Mouse (Mus musculus) CD4-positive, CD25-positive, alpha-beta regulatory T cell, adult 4 months (primary cell): ENCODE data around the gene Ppm1d. TPM values are rescaled to one million over a fixed set of nuclear protein-coding genes. Genes with fewer than 3 reads are reported as not detected.
A peak's percentile ranks its signal among the peaks of the same experiment; 100 is the strongest.

ENCODE experiments used
- ATAC-seq: one replicate; pipeline ENCODE4 v1.8.0; 2017
- polyA plus RNA-seq, 2 experiments: library from polyadenylated mRNA; unstranded; fragments of 100-300 nt; shearing (Covaris generic); gene quantifications; one replicate each; pipeline ENCODE4 v1.2.1; 2017

Gene Ppm1d
- polyA plus RNA-seq, 2 experiments from 2014 or later = 3.0 to 5.2 TPM

DNA sequence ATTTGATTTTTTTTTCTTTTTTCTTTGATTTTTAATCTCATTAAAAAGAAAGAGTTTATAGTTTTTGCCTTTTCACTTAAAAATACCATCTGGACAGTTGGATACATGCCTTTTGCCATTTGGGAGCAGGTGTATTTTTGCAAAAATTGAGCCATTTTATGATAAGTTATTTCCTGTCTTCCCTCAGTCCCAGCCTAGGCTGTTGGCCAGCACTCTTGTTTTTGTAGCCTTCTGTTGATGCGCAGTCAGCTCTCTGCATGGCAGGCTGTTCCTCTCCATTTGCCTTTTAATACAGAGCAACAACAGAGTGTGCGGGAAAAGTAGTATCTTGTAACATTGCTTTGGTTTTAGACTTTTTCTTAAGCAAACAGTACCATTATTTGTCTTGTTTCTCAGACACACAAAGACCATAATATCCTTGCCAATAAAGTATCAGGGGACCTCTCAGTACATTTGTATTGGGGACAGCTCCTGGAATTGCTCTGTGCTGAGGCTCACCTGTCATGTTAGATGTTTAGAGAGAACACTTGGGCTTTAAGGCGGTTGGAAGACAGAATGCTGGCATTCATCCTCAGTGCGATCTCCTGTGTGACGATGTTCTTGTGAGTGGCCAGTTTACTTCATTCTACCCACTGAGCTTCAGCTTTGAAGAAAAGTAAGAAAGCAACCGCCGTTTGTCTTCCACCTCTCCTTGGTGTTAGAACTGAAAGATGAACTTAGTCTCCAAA, 18.3 kb downstream of the Ppm1d start:
- ATAC-seq = no peak

DNA sequence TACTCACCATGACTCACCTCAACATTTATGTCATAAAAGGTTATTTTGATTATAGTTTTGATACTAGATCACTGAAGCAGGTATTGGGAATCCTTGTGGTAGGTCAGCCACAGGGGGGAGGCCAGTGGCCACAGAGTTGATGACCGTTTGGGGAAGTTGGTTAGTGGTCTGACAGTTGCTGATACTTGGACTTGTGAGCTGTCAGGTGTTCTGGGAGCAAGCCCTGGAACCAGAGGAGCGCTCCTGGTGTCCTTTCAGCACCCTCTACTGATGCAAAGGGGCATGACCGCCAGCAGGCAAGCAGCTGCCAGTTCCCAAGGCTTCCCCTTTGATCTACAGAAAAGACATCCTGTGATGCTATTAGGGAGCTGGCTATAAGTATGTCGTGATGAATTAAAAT, 23.7 kb downstream of the Ppm1d start:
- no peak for ATAC-seq

DNA sequence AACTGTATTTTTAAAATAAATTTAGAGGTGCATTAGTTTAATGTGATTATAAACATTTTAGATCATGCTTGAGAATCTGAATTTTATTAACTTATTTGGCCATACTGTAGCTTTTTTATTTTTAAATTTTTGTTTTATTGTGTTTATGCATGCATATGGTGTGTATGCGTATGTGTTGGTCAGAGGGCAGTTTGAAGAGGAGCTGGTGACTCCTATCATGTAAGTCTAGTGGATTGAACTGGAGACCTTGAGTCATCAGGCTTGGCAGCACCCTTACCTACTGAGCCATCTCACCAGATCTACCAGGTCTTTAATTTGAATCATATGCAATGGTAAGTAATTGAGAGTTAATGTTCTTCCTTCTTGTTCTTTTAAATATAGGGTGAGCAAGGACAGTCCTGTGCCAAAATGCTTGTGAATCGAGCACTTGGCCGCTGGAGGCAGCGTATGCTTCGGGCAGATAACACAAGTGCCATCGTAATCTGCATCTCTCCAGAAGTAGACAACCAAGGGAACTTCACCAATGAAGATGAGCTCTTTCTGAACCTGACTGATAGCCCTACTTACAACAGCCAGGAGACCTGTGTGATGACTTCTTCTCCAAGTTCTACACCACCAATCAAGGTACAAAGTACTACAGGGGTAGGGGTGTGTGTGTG, 28.3 kb downstream of the Ppm1d start:
- ATAC-seq = no peak

DNA sequence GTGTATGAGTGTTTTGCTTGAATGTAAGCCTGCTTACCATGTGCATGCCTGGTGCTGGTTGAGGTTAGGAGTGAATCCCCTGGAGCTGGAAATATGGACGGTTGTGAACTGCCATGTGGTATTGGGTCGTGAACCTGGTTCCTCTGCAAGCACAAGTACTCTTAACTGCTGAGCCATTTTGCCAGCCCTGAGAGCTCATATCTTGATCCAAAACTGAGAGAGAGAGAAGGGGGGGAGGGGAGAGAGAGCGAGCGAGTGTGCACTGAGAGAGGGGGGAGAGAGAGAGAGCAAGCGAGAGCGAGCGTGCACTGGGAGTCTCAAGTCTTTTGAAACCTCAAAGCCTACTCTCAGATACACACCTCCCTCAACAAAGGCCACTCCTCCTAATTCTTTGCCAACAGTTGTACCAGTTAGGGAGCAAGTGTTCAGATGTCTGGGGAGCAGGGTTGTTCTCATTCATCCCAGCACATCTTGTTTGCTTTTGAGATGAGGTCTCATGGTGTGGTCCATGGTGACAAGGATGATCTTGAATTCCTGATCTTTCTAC, 29.1 kb downstream of the Ppm1d start:
- ATAC-seq = no peak

DNA sequence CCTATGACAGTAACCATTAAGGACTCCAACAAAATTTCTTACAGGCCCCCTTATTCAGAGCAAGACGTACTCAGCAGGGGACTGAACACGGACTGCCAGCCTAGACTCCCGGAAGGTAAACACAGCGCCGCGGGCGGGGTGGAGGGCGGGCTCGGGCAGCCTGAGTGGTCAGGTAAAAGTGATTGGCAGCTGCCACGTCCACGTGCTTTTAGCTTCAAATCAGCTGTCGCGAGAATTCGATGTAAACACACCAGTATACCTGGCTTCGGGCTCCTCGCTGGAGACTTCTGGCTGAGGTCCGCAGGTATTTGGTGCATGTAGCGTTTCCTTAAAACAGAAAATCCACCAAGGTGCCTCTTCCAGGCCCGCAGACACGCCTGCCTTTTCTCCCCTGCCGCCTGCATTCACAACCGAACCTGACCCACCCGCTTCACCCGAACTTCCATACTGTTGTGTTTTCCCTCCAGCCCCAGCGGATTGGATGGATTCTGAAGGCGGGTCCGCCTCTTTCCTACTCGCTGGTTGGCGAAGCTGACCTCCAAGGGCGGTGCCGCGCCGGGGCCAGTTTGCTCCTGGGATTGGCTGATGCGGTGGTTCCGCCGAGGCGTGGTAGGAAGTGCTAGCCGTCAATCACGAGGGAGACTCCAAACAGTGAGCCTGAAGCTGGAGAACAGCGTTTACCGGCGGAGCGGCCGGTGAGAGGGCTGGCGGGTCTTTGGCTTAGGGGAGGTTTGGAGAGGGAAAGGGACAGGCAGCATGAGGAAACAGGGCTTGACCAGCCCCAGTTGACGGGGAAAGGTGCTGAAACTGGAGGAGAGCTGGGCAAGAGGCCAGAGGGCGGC, 41.7 kb downstream of the Ppm1d start, which contains the start of gene Bcas3:
Gene Bcas3 (plus strand): TSS at position 629 of the 842 bp plus-strand sequence.
- ATAC-seq = peak; percentile 95

DNA sequence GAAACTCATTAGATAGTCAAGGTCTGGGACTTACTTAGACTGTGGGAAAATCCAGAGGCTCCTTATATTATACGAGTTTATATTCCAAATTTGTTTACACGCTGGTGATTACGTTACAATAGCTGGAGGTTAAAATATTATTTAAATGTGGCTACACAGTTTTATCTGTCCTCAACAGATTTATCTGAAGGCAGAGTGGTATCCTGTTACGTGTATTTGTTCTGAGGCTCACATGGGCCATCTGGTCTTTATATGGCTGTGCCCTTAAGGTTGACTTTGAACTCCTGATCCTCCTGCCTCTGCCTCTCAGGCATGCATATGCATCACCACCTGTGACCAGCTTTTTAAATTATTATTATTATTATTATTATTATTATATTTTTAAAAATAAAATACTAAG, 42.8 kb downstream of the Ppm1d start:
- ATAC-seq = no peak

DNA sequence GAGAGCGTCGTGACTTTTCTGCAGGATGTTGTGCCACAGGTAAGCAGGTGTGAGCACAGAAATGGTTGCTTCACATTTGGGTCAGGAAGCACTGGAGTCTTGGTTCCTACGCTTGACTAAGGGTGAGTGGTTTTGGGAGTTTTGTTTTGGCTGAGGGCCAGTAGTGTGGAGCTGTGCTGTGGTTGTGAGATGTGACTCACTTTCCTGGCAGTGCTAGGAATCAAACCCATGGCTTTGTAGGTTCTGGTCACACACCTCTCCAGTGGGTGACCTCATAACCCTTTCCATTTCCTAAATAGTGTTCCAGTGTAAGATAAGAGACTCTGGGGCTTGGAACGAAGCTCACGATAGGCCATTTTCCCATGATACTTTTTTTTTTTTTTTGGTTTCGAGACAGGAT, 48.6 kb downstream of the Ppm1d start:
- no peak for ATAC-seq

DNA sequence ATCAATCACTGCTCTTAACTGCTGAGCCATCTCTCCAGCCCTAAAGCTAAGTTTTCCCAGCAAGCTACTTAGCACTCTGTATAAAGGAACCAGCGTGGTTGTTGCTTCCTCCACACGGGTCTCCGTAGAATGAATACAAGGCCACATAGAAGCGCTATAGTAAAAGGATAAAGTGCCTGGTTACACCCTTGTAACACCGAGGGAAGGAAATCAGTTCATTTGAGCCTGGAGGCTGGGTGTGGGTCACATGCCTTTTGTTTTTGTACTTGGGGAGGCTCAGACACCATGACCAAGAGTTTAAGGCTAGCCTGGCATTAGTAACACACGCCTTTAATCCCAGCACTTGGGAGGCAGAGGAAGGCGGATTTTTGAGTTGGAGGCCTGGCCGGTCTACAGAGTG, 50.6 kb downstream of the Ppm1d start:
- no peak for ATAC-seq

DNA sequence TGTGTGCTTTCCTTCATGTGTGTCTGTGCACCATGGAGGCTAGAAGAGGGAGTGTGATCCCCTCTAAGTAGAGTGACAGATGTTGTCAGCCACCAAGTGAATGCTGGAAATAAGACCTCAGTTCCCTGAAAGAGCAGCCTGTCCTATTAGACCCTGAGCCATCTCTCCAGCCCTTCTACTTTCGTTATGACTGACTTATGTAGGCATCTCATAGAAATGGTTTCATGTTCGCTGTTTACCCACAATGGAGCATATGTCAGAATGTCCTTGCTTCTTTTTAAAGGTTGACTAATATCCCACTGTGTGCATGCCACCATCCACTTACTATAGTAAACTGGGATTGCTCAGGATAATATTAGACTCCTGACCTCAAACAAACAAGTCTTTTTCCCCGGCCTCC, 55.1 kb downstream of the Ppm1d start:
- ATAC-seq = no peak

DNA sequence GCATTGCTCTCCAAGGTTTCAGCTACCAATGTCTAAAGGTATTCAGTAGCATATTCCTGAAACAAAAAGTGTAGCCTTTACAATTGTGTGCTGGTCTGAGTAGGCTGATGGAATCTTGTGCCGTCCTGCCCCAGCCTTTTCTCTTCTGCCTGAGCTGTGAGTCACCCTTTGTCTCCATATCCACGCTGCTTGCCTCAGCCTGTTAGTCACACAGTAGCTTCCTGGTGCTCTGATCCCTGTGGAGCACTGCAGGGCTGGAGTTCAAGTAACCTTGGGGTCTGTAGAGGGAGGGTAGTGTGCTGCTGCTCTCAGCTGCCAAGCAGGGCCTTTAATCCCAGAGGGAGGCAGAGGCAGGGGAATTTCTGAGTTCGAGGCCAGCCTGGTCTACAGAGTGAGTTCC, 56.8 kb downstream of the Ppm1d start:
- ATAC-seq = no peak

DNA sequence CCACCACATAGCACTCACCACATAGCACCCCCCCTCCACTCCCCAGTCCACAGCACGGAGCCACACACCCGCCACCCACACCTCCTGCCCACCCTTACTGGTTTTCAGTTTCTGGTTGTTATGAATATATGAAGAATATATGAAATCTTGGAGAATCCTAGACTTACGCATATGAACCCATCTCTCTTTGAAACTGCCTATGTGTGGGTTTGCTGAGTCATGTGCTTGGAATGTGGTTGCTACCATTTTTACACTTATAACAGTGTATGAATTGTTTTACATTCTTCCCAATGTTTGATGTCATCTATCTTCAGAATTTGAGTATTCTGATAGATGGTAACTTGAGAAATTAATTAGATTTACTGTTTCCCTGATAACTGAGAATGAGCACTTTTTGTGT, 68.0 kb downstream of the Ppm1d start:
- ATAC-seq = no peak

DNA sequence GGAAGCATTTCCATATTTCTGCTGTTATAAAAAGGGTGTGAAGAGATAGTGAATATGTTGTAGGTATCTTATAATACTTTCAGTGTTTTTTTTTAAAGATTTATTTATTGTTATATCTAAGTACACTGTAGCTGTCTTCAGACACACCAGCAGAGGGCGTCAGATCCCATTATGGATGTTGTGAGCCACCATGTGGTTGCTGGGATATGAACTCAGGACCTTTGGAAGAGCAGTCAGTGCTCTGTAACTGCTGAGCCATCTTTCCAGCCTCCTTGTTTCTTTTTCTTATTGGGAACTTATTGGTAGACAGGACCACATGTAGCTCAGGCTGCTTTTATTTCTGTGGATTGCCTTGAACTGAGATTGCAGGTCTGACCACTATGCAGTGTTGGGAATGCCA, 69.0 kb downstream of the Ppm1d start:
- no peak for ATAC-seq

DNA sequence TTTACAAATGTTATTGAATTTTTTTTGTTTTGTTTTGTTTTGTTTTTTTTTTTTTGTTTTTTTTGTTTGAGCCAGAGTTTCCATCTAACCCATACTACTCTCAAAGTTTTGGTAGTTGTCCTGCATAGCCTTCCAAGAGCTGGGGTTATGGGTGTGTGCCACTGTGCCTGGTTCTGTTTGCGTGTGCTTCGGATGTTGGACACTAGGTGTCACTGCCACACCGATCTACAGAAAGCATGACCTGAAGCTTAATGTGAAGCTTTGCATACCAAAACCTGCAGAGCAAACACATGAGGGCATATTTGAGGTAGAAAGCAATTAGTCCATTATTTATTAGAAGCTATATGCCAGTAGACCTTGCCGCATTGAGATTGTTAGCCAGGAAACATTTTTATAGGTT, 71.0 kb downstream of the Ppm1d start:
- ATAC-seq = peak; percentile 53

DNA sequence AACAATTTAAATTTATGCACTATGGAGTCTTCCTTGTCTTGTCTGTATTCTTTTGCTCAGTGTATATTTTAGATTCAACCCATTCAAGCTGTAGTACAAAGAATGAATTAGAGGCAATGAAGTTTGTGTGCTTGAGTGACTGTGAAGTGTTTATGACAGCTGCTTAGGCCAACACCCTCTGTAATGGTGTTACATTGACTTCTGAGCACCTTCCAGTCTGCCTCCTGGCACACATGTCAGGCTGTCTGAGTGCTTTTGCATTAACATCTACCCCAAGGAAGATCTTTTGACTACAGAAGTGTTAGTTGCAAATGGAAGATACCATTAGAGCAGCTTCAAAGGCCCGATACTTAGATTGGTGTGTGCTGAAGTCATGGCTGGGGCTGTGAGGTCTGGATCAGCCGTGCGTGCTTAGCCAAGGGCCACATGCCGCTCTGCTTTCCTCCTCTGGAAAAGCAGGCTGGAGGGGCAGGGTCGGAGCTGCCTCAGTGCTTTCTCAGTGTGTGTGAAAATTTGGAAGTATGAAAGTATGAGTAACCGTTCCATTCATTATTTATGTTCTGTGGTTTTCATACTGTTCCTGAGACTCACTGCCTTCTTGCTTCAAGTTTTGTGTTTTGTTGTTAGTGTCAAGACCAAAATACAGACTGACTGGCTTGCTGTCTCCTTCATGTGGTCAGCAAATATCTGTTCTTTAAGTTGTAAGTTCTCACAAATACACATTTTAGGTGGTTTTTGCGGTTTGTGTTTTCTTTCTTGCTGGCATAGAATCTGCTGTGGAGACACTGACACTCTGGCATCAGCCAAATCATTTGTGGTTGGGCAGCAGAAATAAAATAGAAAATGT, 73.2 kb downstream of the Ppm1d start:
- no peak for ATAC-seq

DNA sequence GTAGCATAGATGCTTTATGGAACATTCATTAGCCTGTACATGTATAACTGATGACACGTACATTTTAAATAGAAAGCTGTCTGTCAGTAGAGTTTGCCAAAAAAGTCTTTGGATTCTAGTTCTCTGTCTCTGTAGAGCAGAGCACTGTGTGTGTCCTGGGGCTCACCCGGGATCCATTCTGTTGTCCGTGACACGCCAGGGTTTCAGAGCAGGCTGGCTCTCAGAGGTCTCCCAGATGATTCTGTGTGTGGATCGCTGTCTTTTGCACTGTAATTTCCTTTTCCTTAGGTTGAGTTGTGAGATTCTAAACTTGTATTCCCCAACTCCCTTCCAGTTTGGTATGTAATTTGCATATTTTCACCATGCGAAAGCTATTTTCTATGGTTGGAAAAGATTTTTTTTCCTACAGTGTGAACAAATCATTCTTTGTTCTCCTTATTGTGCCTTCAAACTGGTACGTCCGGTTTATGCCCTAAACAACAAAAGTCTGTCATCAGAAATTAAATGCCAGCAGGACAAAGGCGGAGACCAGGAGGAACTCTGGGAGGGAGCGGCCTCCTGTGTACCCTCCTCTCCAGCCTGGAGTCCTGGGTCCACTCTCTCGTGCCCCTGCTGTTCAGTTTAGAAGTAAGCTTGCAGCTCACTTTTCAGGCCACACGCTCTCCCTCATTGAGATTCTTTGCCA, 81.3 kb downstream of the Ppm1d start:
- ATAC-seq = no peak

DNA sequence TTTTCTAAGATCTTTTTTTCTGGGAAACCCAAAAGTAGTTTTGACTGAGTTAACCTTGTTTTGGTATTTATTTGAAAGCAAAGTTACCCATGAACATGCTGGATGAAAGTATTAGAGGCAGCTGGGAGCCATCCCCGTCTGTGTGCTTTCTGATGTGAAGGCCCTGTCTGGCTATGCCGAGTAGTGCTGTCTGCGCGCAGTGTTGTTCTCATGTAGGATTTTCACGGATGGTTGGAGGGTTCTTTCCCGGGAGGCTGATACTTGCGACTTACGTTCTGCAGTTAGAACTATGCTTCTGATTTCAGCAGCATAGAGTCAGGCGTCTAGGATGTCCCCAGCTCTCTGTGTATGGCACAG, 81.8 kb downstream of the Ppm1d start:
- ATAC-seq = no peak

DNA sequence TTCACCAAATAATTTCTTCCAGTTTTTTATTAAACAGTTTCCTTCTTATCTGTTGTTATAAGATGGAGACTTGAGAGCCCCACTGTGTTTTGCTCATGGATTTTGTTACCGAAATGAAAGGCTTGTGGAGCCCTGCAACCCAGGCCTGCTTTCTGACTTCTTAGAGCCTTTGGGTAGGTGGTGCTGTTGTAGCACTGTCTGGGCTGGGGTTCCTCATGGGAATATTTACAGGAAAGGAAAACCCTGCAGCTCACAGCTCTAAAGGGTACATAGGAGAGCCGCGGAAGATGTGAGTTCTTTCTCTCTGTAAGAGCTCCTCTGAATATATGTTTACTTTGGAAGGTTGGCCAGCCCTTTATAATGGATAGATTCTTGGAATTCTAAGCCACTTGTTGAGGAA, 82.9 kb downstream of the Ppm1d start:
- ATAC-seq = no peak

DNA sequence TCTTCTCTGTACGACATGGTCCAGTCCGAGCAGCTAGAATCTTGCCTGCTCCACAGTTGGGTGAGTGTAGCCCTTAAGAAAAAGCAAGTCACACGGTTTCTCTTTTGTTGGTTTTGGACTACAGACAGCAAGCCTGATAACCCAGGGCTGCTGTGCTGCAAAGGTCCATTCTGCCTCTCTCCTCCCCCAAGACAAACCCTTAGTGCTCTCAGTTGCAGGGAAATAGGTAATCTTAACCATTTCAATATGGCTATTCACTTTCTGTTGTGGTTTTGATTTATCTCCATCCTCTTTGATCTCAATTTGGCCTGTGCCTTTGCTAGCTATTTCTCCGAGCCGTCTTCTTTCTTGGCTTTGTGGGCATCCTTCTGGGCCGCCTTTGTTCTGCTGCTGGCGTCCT, 84.3 kb downstream of the Ppm1d start:
- ATAC-seq = no peak
